Mouse (Mus musculus) spleen, postnatal 10 days (tissue): ENCODE data around the gene Immp2l.
"Not testable (repeated sequence)": the region's sequence is repeated elsewhere in the genome, so short reads cannot be mapped to it uniquely, and the experiment has no call there.

Experiments used
- DNase-seq, 2 experiments: peaks; one replicate each; pipeline ENCODE4 v3.0.0; 2021 to 2022; ENCODE audit warnings: low spot score in 2 of 2

Gene Immp2l

DNA sequence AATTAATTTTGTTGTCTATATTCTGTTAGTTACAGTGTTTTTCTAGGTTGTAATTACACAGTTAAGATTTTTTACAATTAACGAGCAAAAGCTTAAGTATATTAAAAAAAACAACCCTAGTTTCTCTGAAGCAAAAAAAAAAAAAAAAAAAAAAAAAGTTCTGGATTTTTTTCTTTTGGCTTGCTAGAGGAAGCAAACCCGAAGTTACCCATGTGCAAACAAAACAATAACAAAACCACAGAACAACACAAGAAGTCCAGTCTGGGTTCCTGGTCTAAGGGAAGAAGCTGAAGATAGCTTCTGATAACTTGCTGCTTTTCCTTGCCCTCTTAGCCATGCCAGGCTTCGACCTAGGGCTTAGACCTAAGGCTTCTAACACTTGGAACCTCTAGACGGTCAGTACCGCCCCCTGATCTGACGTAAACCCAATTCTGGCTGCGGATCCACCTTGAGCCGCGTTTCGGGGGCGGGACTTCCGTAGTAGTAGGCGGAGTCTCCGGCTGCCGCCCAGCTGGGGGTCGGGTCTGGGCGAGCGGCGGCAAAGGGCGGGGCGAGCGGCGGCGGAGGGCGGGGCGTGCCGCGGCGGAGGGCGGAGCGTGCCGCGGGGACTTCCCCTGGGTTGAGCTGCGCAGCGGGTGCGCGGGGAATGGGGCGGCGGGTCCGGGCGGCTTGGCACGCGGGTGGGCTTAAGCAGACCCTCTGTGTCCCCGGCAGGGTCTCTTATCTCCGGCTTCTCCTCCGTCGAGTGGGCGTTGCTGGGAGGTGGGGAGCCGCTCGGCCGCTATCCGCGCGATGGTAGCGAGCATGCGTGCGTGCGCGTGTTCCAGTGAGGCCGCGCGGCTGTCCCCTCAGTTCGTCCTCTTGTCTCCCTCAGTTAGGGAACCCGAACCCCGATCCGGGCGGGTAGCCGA lies at the start of gene Immp2l:
Gene Immp2l, plus strand, starts transcription at position 580 of the 911 bp plus-strand sequence.
- DNase-seq = peak; percentile 96 to 98

GRCm38 (mm10) chr12:40978719-40979500 lies 45.0 kb upstream of the Immp2l start:
- no peak for DNase-seq

DNA sequence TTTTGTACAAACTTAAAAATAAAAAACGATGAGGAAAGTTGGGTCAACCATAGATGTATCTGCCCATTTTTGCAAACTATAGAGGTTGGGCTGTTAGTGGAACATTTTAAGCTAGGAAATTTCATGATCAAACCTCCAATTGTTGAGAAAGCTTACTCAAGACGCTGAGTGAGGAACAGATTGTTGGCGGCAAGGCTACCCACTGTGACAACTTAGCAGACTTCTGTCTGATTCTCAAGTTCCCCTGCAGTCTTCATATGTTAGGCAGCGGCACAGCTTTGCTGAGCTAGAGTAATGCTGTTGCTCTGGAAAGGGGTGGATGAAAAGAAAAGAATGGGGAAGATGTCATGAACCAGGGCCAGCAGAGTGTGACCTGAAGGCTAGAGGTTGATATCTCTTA lies 44.2 kb upstream of the Immp2l start:
- DNase-seq = no peak

- no peak for DNase-seq
Observed at GRCm38 (mm10) chr12:40980160-40980559, 43.7 kb upstream of the Immp2l start.

DNA sequence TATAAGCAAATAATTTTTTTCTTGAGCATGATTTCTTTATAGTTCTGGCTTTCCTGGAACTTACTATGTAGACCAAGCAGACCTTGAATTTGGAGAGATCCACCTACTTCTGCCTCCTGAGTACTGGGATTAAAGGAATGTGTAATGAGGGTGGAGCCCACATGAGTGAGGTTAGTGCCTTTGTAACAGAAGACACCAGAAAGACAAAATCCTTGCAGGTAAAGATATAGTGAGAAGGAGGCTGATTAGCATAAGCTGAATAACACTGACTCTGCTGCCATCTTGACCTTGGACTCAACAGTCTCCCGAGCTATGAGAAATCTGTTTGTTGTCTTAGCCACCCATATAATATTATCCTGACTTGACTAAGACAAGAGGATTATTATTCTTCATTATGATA lies 40.9 kb upstream of the Immp2l start:
- DNase-seq = no peak

GRCm38 (mm10) chr12:40984735-40985134 lies 39.2 kb upstream of the Immp2l start:
- no peak for DNase-seq

GRCm38 (mm10) chr12:40985791-40986190 lies 38.1 kb upstream of the Immp2l start:
- no peak for DNase-seq

DNA sequence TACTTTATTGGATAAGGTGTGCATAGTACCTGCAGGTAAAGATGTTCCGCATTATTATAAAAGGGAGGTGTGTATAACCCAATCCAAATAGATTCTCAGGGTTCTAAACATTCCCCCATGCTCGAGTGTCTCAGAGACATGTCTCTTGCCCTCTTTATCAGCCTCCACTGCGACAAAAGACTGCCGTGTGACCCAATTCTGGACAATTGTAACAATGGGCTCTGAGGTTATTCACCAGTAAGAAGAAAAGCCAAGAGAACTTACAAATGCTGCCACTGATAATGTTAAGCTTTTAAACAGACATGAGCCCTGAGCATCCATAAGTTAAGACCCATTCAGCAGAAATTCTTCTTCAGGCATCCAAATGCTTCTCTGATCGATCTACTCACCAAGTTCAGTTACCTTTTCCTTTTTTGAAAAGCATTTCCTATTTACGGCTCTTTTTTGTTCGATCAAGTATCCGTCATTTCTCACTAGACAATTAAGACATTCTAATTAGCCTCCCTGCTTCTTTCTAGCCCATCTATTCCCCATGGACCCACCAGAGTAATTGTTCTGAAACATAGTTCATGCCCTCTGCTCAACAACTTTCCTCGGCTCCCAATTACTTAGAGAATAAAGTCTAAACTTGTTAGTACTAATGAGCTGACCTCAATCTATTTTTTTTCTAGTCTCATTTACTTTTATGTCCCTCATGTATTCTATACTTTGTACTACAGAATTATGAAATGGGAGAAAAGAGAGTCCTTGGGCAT lies 35.4 kb upstream of the Immp2l start:
- DNase-seq = no peak

- no peak for DNase-seq
Observed at GRCm38 (mm10) chr12:40991647-40992046, 32.2 kb upstream of the Immp2l start.

DNA sequence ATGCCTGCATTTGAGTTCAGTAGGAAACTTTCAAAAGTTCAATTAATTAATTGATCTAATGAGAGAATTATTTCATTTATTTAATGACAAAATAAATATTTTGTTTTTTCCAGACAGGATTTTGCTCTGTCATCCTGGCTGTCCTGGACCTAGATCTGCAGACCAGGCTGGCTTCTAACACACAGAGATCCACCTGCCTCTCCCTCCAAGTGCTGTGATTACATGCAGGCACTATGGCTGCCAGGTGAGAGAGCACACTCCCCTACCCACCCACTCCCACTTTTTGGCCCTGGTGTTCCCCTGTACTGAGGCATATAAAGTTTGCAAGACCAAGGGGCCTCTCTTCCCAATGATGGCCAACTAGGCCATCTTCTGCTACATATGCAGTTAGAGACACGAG lies 31.7 kb upstream of the Immp2l start:
- DNase-seq = not testable (repeated sequence)

GRCm38 (mm10) chr12:40994846-40995245 lies 29.0 kb upstream of the Immp2l start:
- DNase-seq = no peak

- DNase-seq = no peak
Observed at GRCm38 (mm10) chr12:40995618-40996370, 28.1 kb upstream of the Immp2l start.

DNA sequence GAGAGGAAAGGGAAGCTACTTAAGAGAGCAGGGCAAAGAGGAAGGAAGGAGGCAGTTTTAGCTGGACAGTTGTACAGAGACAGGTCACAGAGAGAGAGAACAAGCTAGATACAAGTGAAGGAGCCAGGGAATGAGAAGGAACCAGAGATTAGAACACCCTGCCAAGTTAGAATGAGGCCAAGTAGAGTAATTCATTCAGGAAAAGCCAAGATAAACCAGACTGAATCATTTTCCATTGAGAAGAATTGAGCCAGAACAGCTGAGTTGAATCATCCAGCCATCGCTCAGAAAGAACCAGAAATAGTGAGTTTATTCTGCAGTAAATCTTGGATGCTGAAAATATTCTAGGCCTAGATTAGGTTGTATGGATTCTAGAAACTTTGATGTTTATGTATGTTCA lies 1.4 kb upstream of the Immp2l start:
- DNase-seq = no peak

GRCm38 (mm10) chr12:41024512-41024911 lies 622 bp downstream of the Immp2l start:
- peak in 1 of 2 experiments; percentile 11 for DNase-seq

- no peak for DNase-seq
Observed at GRCm38 (mm10) chr12:41027485-41027884, 3.6 kb downstream of the Immp2l start.

GRCm38 (mm10) chr12:41031119-41031518 lies 7.2 kb downstream of the Immp2l start:
- DNase-seq = no peak

DNA sequence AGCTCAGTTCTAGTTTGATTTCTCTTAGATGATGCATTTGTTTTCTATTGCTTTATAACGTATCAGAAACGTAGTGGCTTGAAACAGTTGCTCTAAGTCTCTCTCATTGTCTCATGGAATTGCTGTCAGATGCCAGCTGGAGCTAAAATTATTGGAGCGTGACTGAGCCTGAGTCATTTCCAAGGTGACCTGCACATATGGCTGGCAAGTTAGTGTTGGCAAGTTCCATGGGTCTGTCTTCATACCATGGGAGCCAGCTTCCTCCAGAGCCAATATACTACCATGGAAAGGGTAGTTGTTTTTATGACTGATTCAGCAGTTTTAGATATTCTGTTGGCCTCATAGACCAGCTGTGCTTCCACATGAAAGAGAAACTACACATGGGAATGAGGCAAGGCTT lies 9.3 kb downstream of the Immp2l start:
- DNase-seq = no peak

GRCm38 (mm10) chr12:41039834-41040233 lies 15.9 kb downstream of the Immp2l start:
- no peak for DNase-seq

DNA sequence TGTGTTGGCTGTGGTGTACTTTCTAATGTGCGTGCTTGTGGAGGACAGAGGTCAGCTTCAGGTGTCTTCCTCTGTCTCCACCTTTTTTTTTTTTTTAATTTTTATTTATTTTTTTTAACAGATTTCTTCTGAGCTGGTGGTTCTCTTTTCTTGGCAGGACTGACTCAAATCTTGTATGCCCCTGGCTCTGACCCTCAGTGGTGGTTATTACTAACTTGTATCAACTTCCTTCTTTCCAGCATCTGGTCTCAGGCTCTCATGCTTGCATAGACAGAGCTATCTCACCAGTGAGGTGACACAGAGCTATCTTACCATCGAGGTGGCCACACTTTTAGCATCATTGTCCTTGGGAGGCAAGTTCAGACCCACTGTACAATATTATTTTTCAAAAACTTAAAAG lies 17.8 kb downstream of the Immp2l start:
- no peak for DNase-seq

DNA sequence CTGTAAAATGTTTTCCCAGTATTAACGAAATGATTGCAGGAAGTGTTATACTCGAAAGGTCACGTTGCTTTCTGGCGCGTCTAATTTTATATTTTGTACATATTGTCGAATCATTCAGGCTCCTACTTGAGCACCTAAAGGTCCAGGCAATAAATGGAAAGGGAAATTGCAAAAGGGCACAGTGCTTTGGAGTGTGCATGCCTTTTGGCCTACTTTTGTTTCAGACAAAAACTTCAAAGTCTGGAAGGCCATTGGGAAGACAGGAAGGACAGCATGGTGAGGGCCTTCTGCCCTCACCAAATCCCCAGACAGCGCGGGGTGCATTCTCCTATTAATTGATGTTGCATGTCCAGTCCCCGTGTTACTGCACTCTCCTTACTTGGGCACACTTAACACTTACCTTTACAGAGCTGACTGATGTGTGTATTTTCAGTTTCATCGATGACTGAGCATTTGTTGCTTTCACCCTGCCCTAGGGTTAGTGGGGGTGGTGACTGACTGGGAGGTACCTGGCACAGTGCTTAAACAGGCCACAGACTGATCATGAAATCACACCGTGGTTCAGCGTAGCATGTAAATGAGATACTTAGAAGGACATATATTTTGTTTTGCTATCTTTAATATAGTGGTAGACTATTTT lies 20.7 kb downstream of the Immp2l start:
- no peak for DNase-seq
